Mouse (Mus musculus): Measurements from ENCODE around the gene Exoc6b. TPM values are rescaled to one million over a fixed set of nuclear protein-coding genes. Genes with fewer than 3 reads are reported as not detected.

Exoc6b gene
- total and polyA plus RNA-seq, 2 experiments from 2014 or later: 37.0 to 43.7 TPM

GRCm38 (mm10) chr6:84883720-84884119 is 185.6 kb downstream of the Exoc6b start:
- 67% methylated on average over 4 of the region's 4 CpGs for WGBS
- no peak overlapping the region for H3K4me2 ChIP-seq (ENCODE audit: low read depth, low read length, poor library complexity, severe bottlenecking)
- ATAC-seq (ENCODE audit: low FRiP score): no peak
- no peaks in the 10 kb centered on the region for H3K36me3 ChIP-seq (ENCODE audit: insufficient read depth, low read length)
- no peaks in the 10 kb centered on the region for H3K4me1 ChIP-seq (ENCODE audit: insufficient read depth, low read length)
- DNase-seq (ENCODE audit: low spot score): no peak
- H3K27ac ChIP-seq (ENCODE audit: low read depth, low read length): no peak overlapping the region
- no peak overlapping the region for H3K4me3 ChIP-seq (ENCODE audit: low read depth, low read length)
- H3K9me3 ChIP-seq (ENCODE audit: low read length): no peaks in the 10 kb centered on the region
- TF ChIP-seq CTCF (IDR thresholded peaks at IDR 0.05): no peak
- H3K27me3 ChIP-seq (ENCODE audit: insufficient read depth, low read length): no peaks in the 10 kb centered on the region
- H3K9ac ChIP-seq (replicated peaks; ENCODE audit: low read length, poor library complexity, severe bottlenecking): no peak overlapping the region

- Histone ChIP-seq H3K27me3 (ENCODE audit: insufficient read depth, low read length) (no peaks in the 10 kb centered on the region), H3K9me3 (ENCODE audit: low read length) (no peaks in the 10 kb centered on the region), H3K27ac (ENCODE audit: low read depth, low read length) (no peak overlapping the region), H3K4me2 (ENCODE audit: low read depth, low read length, poor library complexity, severe bottlenecking) (no peak overlapping the region), H3K4me3 (ENCODE audit: low read depth, low read length) (no peak overlapping the region), H3K9ac (replicated peaks; ENCODE audit: low read length, poor library complexity, severe bottlenecking) (no peak overlapping the region), H3K36me3 (ENCODE audit: insufficient read depth, low read length) (no peaks in the 10 kb centered on the region), H3K4me1 (ENCODE audit: insufficient read depth, low read length) (no peaks in the 10 kb centered on the region)
- no peak for DNase-seq (ENCODE audit: low spot score)
- 79% methylated on average over 14 of the region's 14 CpGs for WGBS
- no peak for TF ChIP-seq CTCF (IDR thresholded peaks at IDR 0.05)
- no peak for ATAC-seq (ENCODE audit: low FRiP score)
These were observed 186.4 kb downstream of the Exoc6b start for GRCm38 (mm10) chr6:84882663-84883517.

- no peak overlapping the region for H3K27ac ChIP-seq (ENCODE audit: low read depth, low read length)
- no peaks in the 10 kb centered on the region for H3K9me3 ChIP-seq (ENCODE audit: low read length)
- no peak overlapping the region for H3K4me2 ChIP-seq (ENCODE audit: low read depth, low read length, poor library complexity, severe bottlenecking)
- no peak overlapping the region for H3K4me3 ChIP-seq (ENCODE audit: low read depth, low read length)
- TF ChIP-seq CTCF (IDR thresholded peaks at IDR 0.05): no peak
- ATAC-seq (ENCODE audit: low FRiP score) (no peak), DNase-seq (ENCODE audit: low spot score) (no peak)
- WGBS: 86% methylated on average over 5 of the region's 5 CpGs
- no peaks in the 10 kb centered on the region for H3K27me3 ChIP-seq (ENCODE audit: insufficient read depth, low read length)
- no peaks in the 10 kb centered on the region for H3K36me3 ChIP-seq (ENCODE audit: insufficient read depth, low read length)
- no peak overlapping the region for H3K9ac ChIP-seq (replicated peaks; ENCODE audit: low read length, poor library complexity, severe bottlenecking)
- H3K4me1 ChIP-seq (ENCODE audit: insufficient read depth, low read length): no peaks in the 10 kb centered on the region
These were observed 193.4 kb downstream of the Exoc6b start for GRCm38 (mm10) chr6:84875869-84876268.

- Histone ChIP-seq H3K27me3 (ENCODE audit: insufficient read depth, low read length) (no peaks in the 10 kb centered on the region), H3K27ac (ENCODE audit: low read depth, low read length) (no peak overlapping the region), H3K36me3 (ENCODE audit: insufficient read depth, low read length) (no peaks in the 10 kb centered on the region), H3K4me2 (ENCODE audit: low read depth, low read length, poor library complexity, severe bottlenecking) (no peak overlapping the region), H3K9me3 (ENCODE audit: low read length) (no peaks in the 10 kb centered on the region), H3K4me1 (ENCODE audit: insufficient read depth, low read length) (peaks cover 3% of the 10 kb centered on the region; the same call in 1 of the 2 replicates), H3K4me3 (ENCODE audit: low read depth, low read length) (no peak overlapping the region), H3K9ac (replicated peaks; ENCODE audit: low read length, poor library complexity, severe bottlenecking) (no peak overlapping the region)
- DNase-seq (ENCODE audit: low spot score) (peak; percentile 17), ATAC-seq (ENCODE audit: low FRiP score) (no peak)
- TF ChIP-seq CTCF (IDR thresholded peaks at IDR 0.05): peak; percentile 10
- WGBS: 24% methylated on average over 4 of the region's 4 CpGs
These were observed 202.2 kb downstream of the Exoc6b start for GRCm38 (mm10) chr6:84867114-84867513.

- Histone ChIP-seq H3K4me2 (ENCODE audit: low read depth, low read length, poor library complexity, severe bottlenecking) (no peak overlapping the region), H3K27ac (ENCODE audit: low read depth, low read length) (no peak overlapping the region), H3K9me3 (ENCODE audit: low read length) (no peaks in the 10 kb centered on the region), H3K36me3 (ENCODE audit: insufficient read depth, low read length) (no peaks in the 10 kb centered on the region), H3K4me3 (ENCODE audit: low read depth, low read length) (no peak overlapping the region), H3K4me1 (ENCODE audit: insufficient read depth, low read length) (peaks cover 3% of the 10 kb centered on the region; the same call in 1 of the 2 replicates), H3K9ac (replicated peaks; ENCODE audit: low read length, poor library complexity, severe bottlenecking) (no peak overlapping the region), H3K27me3 (ENCODE audit: insufficient read depth, low read length) (no peaks in the 10 kb centered on the region)
- TF ChIP-seq CTCF (IDR thresholded peaks at IDR 0.05): no peak
- 88% methylated on average over 3 of the region's 3 CpGs for WGBS
- ATAC-seq (ENCODE audit: low FRiP score) (no peak), DNase-seq (ENCODE audit: low spot score) (no peak)
These were observed 204.7 kb downstream of the Exoc6b start for GRCm38 (mm10) chr6:84864625-84865024.

- 97% methylated on average over 1 of the region's 1 CpGs for WGBS
- no peak for TF ChIP-seq CTCF (IDR thresholded peaks at IDR 0.05)
- Histone ChIP-seq H3K27me3 (ENCODE audit: insufficient read depth, low read length) (no peaks in the 10 kb centered on the region), H3K4me1 (ENCODE audit: insufficient read depth, low read length) (peaks cover 3% of the 10 kb centered on the region; the same call in 1 of the 2 replicates), H3K4me3 (ENCODE audit: low read depth, low read length) (no peak overlapping the region), H3K27ac (ENCODE audit: low read depth, low read length) (no peak overlapping the region), H3K9me3 (ENCODE audit: low read length) (no peaks in the 10 kb centered on the region), H3K4me2 (ENCODE audit: low read depth, low read length, poor library complexity, severe bottlenecking) (no peak overlapping the region), H3K9ac (replicated peaks; ENCODE audit: low read length, poor library complexity, severe bottlenecking) (no peak overlapping the region), H3K36me3 (ENCODE audit: insufficient read depth, low read length) (no peaks in the 10 kb centered on the region)
- no peak for DNase-seq (ENCODE audit: low spot score)
- ATAC-seq (ENCODE audit: low FRiP score): no peak
These were observed 205.4 kb downstream of the Exoc6b start for GRCm38 (mm10) chr6:84863816-84864375.
